Mouse (Mus musculus) small intestine, adult 2 months (tissue): ENCODE results near the gene Ak1. TPM values are rescaled to one million over a fixed set of nuclear protein-coding genes. Genes with fewer than 3 reads are reported as not detected.

Source experiments
- H3K27ac ChIP-seq: fragments of 200-500 bp; 2 replicates; pipeline ENCODE4 v1.5.1; 2012; ENCODE audit warnings: low read depth, low read length, control low read depth, inconsistent platforms; ENCODE audit not compliant: insufficient read depth
- H3K27me3 ChIP-seq: fragments of 200-500 bp; 2 replicates; pipeline ENCODE4 v1.6.1; 2012; ENCODE audit warnings: mild to moderate bottlenecking, moderate library complexity, low read length, inconsistent platforms; ENCODE audit not compliant: control insufficient read depth, insufficient read depth
- H3K36me3 ChIP-seq: fragments of 200-500 bp; 2 replicates; pipeline ENCODE4 v1.6.1; 2012; ENCODE audit warnings: mild to moderate bottlenecking, low read length, control low read depth, inconsistent platforms; ENCODE audit not compliant: control insufficient read depth, insufficient read depth
- H3K4me1 ChIP-seq: fragments of 200-500 bp; 2 replicates; pipeline ENCODE4 v1.6.1; 2012; ENCODE audit warnings: low read length, inconsistent platforms, mixed read lengths; ENCODE audit not compliant: control insufficient read depth, insufficient read depth, insufficient read length
- H3K4me3 ChIP-seq: fragments of 200-500 bp; 2 replicates; pipeline ENCODE4 v1.5.1; 2012; ENCODE audit warnings: low read depth, mild to moderate bottlenecking, control low read depth, inconsistent platforms, low read length, moderate library complexity
- CTCF ChIP-seq: fragments of 200-500 bp; IDR thresholded peaks from 2 replicates; pipeline ENCODE4 v1.5.1; 2012; ENCODE audit warnings: low read depth, mild to moderate bottlenecking, control low read depth, inconsistent platforms, low read length, moderate library complexity, mixed read lengths; ENCODE audit not compliant: insufficient replicate concordance, insufficient read length; ENCODE audit errors: extremely low read depth
- POLR2A ChIP-seq: fragments of 200-500 bp; IDR thresholded peaks from 2 replicates; pipeline ENCODE4 v1.6.1; 2012; ENCODE audit warnings: low read depth, mild to moderate bottlenecking, control low read depth, inconsistent platforms, low read length, moderate library complexity
- WGBS: fragments of 180-500 bp; shearing (Covaris S2); methylation state at CpG from one replicate; pipeline ENCODE4 v1.1.7; 2018; 5-methylcytosine and 5-hydroxymethylcytosine counted together
- polyA plus RNA-seq: library from polyadenylated mRNA; depleted of rRNA; stranded (reverse); fragments of >200 nt; gene quantifications from 2 replicates; pipeline ENCODE4 v1.2.3, GENCODE M21; 2012

The Ak1 gene
- polyA plus RNA-seq, 1 experiment = 3.4 TPM

DNA sequence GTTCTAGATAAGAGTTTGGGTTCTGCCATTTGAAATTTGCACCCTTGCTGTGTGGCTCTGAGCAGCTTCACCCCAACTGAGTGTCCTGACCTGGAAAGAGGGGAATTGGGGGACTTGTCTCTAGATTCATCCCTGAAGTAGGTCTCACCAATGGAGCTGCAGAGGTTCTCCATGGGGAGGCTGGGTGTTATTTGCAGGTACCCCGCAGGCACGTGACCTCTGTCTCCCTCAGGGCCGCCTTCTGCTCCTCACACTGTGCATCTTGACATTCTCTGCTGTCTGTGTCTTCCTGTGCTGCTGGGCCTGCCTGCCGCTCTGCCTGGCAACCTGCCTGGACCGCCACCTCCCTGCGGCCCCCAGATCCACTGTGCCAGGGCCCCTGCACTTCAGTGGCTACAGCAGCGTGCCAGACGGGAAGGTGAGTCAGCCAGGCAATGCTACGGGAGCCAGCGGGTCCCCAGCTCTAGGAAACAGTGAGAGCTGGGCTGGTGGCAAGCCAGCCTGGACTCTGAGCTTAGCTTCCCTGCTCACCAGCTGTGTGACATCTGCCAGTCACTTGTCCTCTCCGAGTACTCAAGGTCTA is 32.3 kb upstream of the Ak1 start:
- Histone ChIP-seq H3K36me3 (no peaks in the 10 kb centered on the region), H3K4me1 (peaks cover 7% of the 10 kb centered on the region), H3K27ac (no peak overlapping the region; the same call in 1 of the 2 replicates), H3K4me3 (no peak overlapping the region), H3K27me3 (no peaks in the 10 kb centered on the region)
- TF ChIP-seq POLR2A = no peak
- no peak for TF ChIP-seq CTCF
- WGBS = 47% methylated on average over 11 of the region's 11 CpGs

DNA sequence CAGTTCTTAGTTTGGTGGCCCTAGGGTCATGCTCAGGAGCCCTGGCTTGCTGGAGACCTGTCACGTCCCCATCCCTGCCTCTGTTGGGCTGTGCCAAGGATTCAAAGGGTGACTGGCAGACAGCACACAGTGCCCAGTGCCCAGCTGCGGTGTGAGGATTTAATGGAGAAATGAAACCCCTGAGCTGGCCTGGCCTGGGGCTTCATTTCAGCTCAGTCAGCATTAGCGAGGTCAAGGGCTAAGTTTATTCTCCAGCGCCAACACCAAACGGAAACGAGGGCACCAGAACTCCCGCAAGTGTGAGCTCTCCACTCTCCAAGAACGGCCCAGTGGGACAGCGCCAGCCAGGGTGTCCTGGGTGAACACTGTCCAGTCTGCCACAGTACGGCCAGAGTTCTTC is 31.3 kb upstream of the Ak1 start:
- Histone ChIP-seq H3K27ac (no peak overlapping the region), H3K27me3 (no peaks in the 10 kb centered on the region), H3K4me3 (no peak overlapping the region), H3K36me3 (no peaks in the 10 kb centered on the region), H3K4me1 (peaks cover 7% of the 10 kb centered on the region)
- TF ChIP-seq CTCF (no peak), POLR2A (no peak)
- WGBS = 76% methylated on average over 10 of the region's 10 CpGs

DNA sequence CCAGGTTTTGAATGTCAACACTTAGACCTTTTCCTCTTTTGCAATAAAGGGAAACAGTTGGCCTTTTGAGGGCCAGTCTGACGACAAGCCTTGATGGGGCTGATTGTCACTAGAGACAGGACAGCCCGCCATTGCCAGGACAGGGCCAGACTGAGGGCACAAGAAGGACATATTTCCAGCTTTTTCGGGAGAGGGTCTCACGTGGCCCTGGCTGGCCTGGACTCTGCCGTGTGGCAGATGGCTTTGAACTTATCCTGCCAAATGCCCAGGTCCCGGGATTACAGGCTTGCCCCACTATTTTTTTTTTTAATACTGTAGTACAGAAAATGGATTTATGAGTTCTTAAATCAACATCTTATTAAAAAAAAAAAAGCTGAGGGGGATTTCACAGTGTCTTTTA is 30.3 kb upstream of the Ak1 start:
- H3K27ac ChIP-seq = no peak overlapping the region
- WGBS = 74% methylated on average over 6 of the region's 6 CpGs
- H3K4me1 ChIP-seq = peaks cover 7% of the 10 kb centered on the region
- no peaks in the 10 kb centered on the region for H3K36me3 ChIP-seq
- no peak overlapping the region for H3K4me3 ChIP-seq
- H3K27me3 ChIP-seq = no peaks in the 10 kb centered on the region
- TF ChIP-seq POLR2A (no peak), CTCF (no peak)

DNA sequence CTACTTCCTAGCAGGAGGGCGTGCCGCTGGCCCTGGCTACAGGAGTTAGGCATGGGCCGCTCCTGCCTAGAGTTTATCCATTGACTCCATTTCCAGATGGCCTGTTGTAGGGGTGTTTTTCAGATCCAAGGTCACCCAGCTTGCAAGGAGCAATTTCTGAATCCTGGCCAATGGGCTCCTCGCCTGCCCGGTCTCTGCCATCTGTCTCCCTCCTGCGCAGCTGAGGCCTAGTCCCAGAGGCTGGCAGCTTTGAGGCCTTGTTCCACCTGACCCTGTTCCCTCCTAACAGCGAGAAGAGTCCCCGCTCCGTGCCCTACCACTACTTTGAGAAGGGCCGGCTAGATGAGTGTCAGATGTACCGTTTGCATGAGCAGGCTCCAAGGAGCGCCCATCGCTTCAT is 24.8 kb upstream of the Ak1 start:
- H3K4me3 ChIP-seq = no peak overlapping the region
- TF ChIP-seq POLR2A = no peak
- TF ChIP-seq CTCF = no peak
- WGBS = 87% methylated on average over 13 of the region's 13 CpGs

DNA sequence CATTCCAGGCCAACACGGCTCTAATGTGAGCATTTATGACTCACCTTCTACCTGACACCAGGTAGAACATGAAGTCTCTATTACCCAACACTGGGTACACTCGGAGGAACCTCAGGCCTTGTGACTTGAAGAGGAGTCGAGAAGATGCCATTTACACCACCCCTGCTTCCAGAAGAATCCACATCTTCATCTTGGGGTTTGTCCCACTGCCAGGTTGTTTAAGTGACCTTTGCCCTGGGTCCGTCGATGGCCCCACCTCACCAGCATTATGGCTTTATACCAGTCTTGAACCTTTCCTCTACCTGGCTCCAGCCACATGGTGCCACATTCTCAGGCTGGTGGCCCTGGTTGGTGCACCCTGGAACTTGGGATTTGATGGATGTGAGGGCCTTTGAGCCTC is 24.3 kb upstream of the Ak1 start:
- no peaks in the 10 kb centered on the region; the same call in 1 of the 2 replicates for H3K36me3 ChIP-seq
- no peak overlapping the region for H3K27ac ChIP-seq
- TF ChIP-seq CTCF (no peak), POLR2A (no peak)
- H3K4me1 ChIP-seq = peaks cover 7% of the 10 kb centered on the region
- WGBS = 59% methylated on average over 5 of the region's 5 CpGs
- no peaks in the 10 kb centered on the region for H3K27me3 ChIP-seq
- no peak overlapping the region for H3K4me3 ChIP-seq

More for the DNA sequence above, 24.8 kb upstream of the Ak1 start:
- H3K4me1 ChIP-seq = peaks cover 7% of the 10 kb centered on the region
- H3K27ac ChIP-seq = no peak overlapping the region
- no peaks in the 10 kb centered on the region for H3K27me3 ChIP-seq
- H3K36me3 ChIP-seq = no peaks in the 10 kb centered on the region; the same call in 1 of the 2 replicates

DNA sequence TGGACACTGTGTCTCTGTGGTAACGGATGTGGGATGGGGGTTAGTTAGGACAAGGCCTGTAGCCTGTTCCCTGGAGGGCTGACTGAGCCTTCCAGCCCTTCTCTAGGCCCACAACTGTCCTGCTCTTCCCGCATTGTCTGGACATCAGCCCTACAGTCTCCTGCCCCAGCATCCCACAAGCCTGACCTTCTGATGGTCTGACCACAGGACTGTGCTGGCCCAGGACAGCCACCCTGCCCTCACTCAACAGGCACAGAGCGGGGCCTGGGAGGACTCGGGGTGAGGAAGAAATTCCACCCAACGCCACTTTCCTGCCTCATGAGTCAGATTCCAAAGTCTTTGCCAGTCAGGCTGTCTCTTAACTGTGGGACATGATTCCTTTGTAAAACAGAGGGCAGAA is 23.9 kb upstream of the Ak1 start:
- Histone ChIP-seq H3K4me3 (no peak overlapping the region), H3K27ac (no peak overlapping the region), H3K4me1 (peaks cover 7% of the 10 kb centered on the region), H3K27me3 (no peaks in the 10 kb centered on the region), H3K36me3 (no peaks in the 10 kb centered on the region; the same call in 1 of the 2 replicates)
- WGBS = 79% methylated on average over 5 of the region's 5 CpGs
- no peak for TF ChIP-seq CTCF
- no peak for TF ChIP-seq POLR2A

DNA sequence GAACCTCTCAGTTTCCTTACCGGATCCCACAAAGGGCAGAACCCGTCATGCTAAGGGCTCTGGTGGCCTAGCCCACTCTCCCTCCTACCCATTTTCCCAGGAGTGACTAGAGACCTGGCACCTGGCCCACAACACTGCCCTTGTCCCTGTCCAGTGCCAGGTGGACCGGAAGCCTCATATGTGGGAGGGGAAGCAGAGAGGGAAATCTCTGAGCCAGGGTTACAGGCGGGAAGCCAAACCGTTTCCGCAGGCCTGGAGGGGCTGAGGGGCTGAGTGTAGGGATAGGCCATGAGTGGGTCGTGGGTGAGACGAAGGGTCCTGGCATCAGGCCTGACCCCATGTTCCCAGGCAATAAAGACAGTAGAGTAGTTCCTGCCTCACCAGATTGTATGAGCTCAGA is 23.1 kb upstream of the Ak1 start:
- Histone ChIP-seq H3K27ac (no peak overlapping the region), H3K4me1 (peaks cover 7% of the 10 kb centered on the region), H3K27me3 (no peaks in the 10 kb centered on the region), H3K4me3 (no peak overlapping the region), H3K36me3 (no peaks in the 10 kb centered on the region; the same call in 1 of the 2 replicates)
- 86% methylated on average over 8 of the region's 8 CpGs for WGBS
- TF ChIP-seq CTCF (no peak), POLR2A (no peak)
